Mouse (Mus musculus) kidney, adult 8-10 months (tissue): ENCODE data around the gene Akap12.
A peak's percentile ranks its signal among the peaks of the same experiment; 100 is the strongest.

ENCODE experiments used
- DNase-seq, 2 experiments: peaks; one replicate each; pipeline ENCODE4 v3.0.0; 2022

Gene Akap12

GRCm38 (mm10) chr10:4266041-4266930, at the start of gene Akap12:
TSS of gene Akap12 (plus strand) at chr10:4266380.
- no peak for DNase-seq

GRCm38 (mm10) chr10:4230563-4231359, 35.4 kb upstream of the Akap12 start:
- DNase-seq, result no peak

GRCm38 (mm10) chr10:4233102-4233501, 33.1 kb upstream of the Akap12 start:
- peak in 1 of 2 experiments; percentile 15 for DNase-seq

- no peak for DNase-seq
Measured at GRCm38 (mm10) chr10:4239794-4240574, 26.2 kb upstream of the Akap12 start.

- no peak for DNase-seq
Measured at GRCm38 (mm10) chr10:4243591-4244300, 22.4 kb upstream of the Akap12 start.

- no peak for DNase-seq
Measured at GRCm38 (mm10) chr10:4245812-4246211, 20.4 kb upstream of the Akap12 start.

- no peak for DNase-seq
Measured at GRCm38 (mm10) chr10:4246407-4246806, 19.8 kb upstream of the Akap12 start.

GRCm38 (mm10) chr10:4249235-4249845, 16.8 kb upstream of the Akap12 start:
- no peak for DNase-seq

GRCm38 (mm10) chr10:4250681-4251080, 15.5 kb upstream of the Akap12 start:
- no peak for DNase-seq

GRCm38 (mm10) chr10:4253613-4254012, 12.6 kb upstream of the Akap12 start:
- no peak for DNase-seq

GRCm38 (mm10) chr10:4254459-4254858, 11.7 kb upstream of the Akap12 start:
- DNase-seq, result no peak

GRCm38 (mm10) chr10:4260925-4261324, 5.3 kb upstream of the Akap12 start:
- no peak for DNase-seq

GRCm38 (mm10) chr10:4261359-4261952, 4.7 kb upstream of the Akap12 start:
- DNase-seq, result no peak

- DNase-seq, result no peak
Measured at GRCm38 (mm10) chr10:4265641-4266040, 539 bp upstream of the Akap12 start.

- DNase-seq, result no peak
Measured at GRCm38 (mm10) chr10:4266931-4267310, 741 bp downstream of the Akap12 start.

- no peak for DNase-seq
Measured at GRCm38 (mm10) chr10:4267481-4267880, 1.3 kb downstream of the Akap12 start.

- no peak for DNase-seq
Measured at GRCm38 (mm10) chr10:4268140-4268539, 2.0 kb downstream of the Akap12 start.

- no peak for DNase-seq
Measured at GRCm38 (mm10) chr10:4275572-4275971, 9.4 kb downstream of the Akap12 start.

GRCm38 (mm10) chr10:4276081-4276480, 9.9 kb downstream of the Akap12 start:
- DNase-seq, result no peak

- DNase-seq, result no peak
Measured at GRCm38 (mm10) chr10:4278041-4278440, 11.9 kb downstream of the Akap12 start.

- no peak for DNase-seq
Measured at GRCm38 (mm10) chr10:4282395-4282794, 16.2 kb downstream of the Akap12 start.

GRCm38 (mm10) chr10:4284781-4285180, 18.6 kb downstream of the Akap12 start:
- DNase-seq, result no peak
